Mouse (Mus musculus) cerebellum, adult (tissue): Measurements from ENCODE around the gene Zfp781.
"Not testable (repeated sequence)": the region's sequence is repeated elsewhere in the genome, so short reads cannot be mapped to it uniquely, and the experiment has no call there.

Experiments used
- ATAC-seq: cut with Nextera tagmentation; 2 replicates; pipeline ENCODE4 v1.9.2; 2017; ENCODE audit warnings: mild to moderate bottlenecking, moderate library complexity, mixed read lengths; ENCODE audit not compliant: insufficient number of reproducible peaks, low FRiP score, low TSS enrichment

The Zfp781 gene

DNA sequence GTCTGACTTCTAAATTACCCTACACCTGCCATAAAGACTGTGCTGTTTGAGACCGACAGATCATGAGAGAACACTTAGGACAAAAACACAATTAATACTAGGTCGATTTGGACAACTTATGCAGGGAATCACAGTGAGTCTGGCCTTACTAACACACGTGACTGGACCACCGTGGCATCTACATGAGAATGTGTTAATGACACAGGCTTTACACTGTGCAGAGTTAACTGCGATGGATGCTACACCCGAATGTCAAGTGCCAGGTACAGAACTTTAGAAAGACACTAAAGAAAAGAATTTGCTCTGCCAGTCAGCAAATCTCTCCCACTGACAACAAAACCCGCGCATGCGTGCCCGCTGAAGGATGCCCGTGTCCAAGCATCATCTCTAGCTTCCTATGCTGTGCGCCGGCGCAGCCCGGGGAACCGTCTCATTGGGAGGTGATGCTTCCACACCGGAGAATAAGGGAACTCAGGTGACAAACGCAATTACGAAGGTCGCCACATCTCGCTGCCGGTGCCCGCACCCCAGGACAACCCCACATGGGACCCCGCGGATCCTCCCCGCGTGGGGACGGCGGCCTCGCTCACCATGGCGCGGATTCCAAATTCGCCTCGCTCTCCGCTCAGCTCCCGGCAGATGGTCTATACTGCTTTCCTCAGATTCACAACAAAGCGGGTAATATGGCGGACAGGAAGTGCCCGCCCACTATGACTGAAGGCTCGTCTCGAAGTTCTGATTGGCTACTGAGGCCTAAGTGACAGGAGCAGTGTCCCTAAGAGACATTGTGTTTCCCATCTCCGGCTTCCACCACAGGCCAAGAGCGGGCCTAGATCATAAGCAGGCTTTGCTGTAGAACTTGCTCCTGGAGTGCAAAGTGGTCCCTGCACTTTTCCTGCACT, at the start of gene Zfp781:
Gene Zfp781 (minus strand): TSS at position 639 of the 902 bp plus-strand sequence.
- ATAC-seq = peak; percentile 100

DNA sequence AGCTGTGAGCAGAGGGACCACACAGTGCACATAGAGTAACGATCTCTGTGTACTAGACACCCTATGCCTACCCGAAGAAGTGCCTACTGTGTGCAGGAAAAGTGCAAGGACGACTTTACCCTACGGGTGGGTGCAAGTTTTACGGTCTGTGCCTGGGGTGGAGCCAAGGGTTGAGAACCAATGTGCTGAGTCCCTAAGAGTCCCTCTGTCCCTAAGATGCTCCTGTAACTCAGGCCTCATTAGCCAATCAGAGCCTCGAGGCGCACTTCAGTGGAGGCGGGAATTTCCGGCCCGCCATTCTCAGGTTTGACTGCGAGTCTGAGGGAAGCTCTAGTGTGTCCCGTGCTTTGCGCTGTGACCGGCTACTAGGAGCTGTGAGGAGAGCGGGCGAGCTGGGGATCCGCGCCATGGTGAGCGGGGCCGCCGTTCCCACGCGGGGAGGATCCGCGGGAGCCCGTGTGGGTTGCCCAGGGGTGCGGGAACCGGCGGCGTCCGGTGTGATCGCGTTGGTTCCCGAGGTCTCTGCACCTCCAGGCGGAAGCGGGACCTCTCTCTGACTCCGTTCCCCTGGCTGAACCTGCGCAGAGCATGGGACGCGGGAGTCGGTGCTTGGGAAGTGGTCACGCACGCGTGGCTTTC, 48.2 kb upstream of the Zfp781 start:
- ATAC-seq = not testable (repeated sequence)

DNA sequence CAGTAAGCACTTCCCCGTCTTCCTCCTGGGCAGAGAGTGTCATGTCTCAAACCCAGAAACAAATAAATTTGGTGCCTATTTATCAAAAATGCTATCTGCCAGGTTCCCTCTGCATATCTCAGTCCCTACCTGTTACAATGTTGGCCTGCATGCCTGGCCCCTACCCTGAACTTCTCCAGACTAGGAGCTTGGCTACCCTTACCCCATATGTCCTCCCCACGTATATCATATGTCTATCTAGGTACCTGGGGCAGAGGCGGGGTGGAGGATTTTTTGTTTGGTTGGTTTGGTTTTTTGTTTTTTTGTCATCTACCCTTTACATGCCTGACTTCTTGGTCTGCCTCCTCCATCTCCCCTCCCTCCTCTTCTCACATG, 451 bp upstream of the Zfp781 start:
- ATAC-seq = not testable (repeated sequence)

DNA sequence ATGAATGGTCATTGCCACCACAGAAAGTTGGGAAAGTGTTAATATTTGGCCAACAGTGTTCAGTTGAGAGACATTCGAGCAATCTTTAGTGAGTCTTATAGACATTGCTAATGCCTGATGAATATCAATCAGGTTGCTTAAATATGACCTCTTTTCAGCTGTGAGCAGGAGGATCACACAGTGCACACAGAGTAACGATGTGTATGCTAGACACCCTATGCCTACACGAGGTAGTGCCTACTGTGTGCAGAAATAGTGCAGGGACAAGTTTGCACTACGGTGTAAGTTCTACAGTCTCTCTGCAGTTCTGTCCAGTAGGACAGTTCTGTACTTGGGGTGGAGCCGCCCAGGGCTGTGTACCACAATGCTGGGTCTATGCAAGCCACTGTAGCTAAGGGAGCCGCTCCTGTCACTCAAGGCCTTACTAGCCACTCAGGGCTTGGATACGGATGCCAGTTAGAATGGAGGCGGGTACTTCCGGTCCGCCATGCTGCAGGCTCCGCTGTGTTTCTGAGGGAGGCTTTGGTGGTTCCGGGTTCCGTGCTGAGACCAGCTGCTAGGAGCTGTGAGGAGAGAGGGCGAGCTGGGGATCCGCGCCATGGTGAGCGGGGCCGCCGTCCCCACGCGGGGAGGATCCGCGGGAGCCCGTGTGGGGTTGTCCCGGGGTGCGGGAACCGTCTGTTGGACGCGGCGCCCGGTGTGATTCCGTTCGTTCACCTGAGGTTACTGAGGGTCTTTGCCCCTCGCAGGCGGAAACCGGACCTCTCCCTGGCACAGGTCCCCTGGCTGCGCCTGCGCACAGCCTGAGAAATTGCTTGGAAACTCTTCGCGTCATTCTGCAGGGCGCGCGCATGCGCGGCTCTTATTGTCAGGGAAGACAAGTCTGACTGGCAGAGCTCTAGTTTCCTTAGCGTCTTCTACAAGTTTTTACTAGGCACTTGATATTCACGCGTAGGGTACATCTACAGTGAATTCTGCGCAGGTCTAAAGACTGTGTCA, 66.6 kb downstream of the Zfp781 start, which contains the start of gene Gm32687:
Gene Gm32687 (plus strand): TSS at position 526 of the 999 bp plus-strand sequence.
- ATAC-seq = peak; percentile 100
